Mouse (Mus musculus): ENCODE measurements around the gene 4930590J08Rik.
"Not testable (repeated sequence)": the region's sequence is repeated elsewhere in the genome, so short reads cannot be mapped to it uniquely, and the experiment has no call there.

4930590J08Rik gene

DNA sequence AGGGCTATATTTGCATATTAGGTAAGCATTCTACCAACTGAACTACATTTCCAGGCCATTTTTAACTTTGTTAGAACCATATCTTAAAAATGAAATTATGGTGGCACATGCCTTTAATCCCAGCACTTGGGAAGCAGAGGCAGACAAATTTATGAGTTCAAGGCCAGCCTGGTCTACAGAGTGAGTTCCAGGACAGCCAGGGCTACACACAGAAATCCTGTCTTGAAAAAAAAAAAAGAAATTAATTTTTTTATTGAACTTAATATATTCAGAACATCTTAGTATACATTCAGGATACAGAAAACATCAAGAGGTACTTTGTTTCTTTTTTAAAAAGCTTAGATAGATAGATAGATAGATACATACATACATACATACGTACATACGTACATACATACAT, at the start of gene 4930590J08Rik:
TSS of gene 4930590J08Rik (plus strand) at position 301 of the 400 bp plus-strand sequence.
- not testable (repeated sequence) for DNase-seq (ENCODE audit: low spot score in 2 of 2)

DNA sequence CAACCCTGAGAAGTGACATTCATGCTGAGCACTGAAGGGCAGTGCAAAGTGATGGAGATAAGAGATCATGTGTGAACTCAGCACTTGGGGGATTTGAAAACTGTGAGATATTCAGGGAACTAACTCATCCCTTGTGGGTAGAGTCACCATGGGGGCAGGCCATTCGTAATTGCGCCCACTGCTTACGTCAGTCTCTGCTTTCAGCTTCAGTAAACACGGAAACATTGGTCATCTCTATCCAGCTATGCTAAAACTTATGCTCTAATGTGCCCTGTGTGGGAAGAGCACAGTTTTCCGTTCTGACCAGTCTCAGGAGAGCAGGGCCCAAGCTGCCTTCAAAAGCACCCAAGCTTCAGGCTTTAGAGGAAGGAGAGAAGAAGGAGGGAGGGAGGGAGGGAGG, 44.3 kb upstream of the 4930590J08Rik start:
- DNase-seq (ENCODE audit: low spot score in 2 of 2) = no peak

DNA sequence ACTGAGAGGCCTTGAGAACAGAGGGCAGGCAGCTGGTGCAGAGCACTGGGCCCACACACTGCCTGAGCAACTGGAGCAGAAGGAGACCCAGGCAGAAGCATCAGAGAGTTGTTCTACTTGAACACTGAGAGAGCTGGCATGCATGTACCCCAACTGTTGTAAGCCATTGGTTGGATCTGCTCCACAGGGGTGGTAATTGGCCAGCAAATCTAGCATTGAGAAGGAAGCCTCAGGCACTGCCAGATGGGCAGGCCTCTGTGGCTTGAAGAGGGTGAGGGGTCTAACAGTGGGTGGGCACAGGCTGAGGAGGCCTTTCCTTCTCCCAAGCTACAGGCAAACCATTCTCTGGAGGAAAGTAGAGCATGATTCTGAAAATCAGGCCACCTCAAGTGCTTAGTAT, 39.8 kb upstream of the 4930590J08Rik start:
- DNase-seq (ENCODE audit: low spot score in 2 of 2) = no peak

DNA sequence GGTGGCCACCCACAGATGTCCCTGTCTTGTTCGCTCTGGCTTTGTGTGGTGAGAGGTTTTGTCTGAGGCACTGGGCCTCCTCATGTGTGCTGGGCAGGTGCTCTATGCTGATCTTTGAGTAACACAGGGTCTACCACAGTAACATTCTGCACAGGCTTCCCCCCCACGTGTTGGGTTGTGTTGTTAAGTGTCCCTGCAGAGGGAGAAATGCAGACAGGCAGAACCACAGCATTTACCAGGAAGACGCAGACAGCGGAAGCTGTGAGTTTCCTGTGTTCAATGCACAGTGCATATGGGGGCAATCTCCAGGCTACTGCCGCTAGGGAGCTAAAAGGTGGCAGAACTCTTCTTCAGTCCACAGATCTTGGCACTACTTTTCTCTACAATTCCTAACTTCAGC, 38.0 kb upstream of the 4930590J08Rik start:
- DNase-seq (ENCODE audit: low spot score in 2 of 2) = no peak

DNA sequence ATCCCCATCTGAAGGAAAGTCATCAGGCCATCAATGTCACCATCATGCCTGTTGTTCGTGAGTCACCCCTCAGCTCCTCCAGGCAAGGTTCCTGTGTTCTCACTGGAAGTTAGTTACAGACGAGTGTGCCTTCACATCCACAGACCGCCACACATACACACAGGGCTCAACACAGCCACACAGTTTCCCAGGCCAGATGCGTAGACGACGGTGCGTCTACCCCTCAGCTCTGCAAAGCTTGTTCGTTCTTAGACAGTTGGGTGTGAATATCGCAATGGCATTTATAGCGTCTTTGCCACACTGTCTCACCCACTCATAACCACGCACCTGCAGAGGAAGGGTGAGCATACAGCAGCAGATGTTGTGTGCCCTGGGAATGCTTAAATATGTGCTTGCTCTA, 37.0 kb upstream of the 4930590J08Rik start:
- DNase-seq (ENCODE audit: low spot score in 2 of 2) = no peak

DNA sequence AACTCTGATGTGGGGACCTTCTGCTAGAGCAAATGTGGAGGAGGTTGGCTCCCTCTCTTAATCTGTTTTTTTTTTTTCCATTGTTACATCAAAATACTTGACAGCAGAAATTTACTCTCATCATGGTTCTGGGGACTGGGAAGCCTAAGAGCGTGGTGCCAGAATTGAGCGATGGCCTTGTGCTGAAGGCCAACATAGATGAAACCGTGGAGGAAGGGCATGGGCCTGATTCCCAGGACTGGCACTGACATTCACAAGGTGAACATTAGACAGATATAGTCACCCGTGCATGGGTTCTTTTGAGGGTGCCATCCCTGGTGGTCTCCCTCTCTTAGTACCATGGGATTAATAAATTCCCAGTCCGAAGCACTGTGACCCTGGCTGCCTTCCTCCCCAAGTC, 34.5 kb upstream of the 4930590J08Rik start:
- no peak for DNase-seq (ENCODE audit: low spot score in 2 of 2)

DNA sequence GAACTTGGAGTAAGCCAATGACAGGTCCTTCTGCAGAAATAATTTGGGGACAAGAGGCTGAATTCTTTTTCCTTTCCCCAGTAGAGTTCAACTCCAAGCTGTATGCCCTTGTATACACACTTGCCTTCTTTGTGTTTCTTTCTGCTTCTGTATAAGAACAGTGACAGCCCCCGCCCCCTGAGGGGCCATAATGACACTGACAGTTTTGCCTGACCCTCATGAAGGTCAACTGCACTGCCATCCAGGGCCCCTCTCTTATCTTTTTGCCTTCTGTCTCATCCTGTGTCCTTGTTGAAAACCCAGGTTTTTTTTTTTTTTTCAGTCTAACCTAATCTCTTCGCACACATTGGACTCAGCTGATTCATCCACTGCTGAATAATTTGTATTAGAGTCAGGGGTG, 29.8 kb upstream of the 4930590J08Rik start:
- no peak for DNase-seq (ENCODE audit: low spot score in 2 of 2)

DNA sequence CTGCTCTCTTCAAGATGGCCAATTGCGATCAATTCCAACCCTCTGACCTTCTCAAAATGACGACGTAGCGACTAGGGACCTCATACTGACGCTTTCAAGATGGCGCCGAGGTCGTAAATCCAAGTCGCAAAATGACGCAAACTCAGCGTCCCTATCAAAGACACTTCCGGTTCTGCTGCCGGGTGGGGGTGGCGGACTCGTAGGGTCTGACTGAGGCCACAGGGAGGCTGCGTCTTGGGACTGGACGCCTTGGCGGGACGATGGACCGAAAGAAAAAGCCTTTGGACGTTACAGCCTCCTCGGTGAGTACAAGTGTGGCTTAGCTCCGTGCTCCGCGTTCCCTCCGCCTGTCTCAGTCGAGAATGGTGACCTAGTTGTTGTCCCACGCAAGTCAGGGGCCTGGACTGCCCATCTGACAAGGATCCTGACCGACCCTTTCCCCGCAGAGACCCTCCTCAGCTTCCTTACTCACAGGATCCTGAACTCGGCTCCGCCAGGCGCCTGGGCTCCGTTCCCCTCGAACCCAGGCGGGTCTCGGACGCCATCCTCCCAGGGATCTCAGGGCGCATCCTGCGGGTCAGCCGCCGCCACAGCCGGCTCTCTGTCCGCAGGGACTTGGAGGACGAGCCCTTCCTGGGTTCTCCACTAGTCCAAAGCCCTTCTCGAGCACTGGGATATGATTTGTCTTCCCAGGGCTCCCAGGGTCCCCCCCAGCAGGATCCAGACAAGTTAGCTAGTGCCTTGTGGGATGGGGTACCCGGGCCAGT, 24.5 kb upstream of the 4930590J08Rik start, which contains the start of gene Ccdc174:
TSS of gene Ccdc174 (plus strand) at position 169 of the 767 bp plus-strand sequence.
- DNase-seq (ENCODE audit: low spot score in 2 of 2) = peak; percentile 95 to 96

DNA sequence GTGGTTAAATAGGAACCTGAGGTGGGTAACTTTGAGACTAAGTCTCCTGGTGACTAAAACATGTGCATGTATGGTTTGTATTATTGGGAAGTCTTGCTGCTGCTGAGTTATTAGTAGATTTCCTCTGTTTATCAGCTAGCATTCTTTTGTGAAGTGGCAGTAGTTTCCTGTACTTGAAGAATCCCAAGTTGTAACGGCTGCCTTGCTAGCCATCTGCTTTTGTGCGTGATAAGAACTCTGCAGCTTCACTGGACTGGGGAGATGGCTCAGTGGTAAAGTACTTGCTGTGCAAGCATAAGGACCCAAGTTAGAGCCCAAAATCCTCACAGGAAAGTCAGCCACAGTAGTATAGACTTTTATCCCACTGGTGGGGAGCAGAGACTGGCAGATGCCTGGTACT, 18.8 kb upstream of the 4930590J08Rik start:
- DNase-seq (ENCODE audit: low spot score in 2 of 2) = no peak

DNA sequence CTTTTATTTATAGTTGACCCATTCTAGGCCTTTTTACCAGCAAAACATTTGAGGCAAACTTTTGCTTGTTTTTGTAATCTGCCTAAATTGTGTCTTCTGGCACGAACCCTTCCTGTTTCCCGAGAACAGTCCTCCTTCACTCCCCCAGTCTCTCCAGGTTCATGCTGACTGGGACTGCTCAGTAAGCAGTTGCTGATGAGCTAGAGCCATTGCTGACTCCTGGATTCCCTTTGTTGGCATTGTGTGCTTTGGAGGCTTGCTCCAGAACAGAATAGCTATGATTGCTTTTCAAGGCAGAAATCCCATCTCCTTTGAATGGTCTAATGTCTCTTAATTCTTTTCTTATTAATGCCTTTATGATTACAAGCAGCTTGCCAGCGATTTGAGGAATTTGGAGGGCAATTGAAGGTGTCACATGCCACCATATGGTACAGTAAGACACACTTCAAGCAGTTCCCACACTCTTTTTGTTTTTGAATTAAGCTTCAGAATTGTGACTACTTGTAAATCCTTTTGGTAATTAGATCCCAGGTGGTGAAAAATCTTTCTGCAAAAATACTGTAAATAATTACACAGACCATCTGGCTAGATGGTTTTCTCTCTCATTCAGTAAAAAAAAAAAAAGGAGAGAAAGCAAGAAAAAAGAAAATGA, 13.2 kb upstream of the 4930590J08Rik start:
- no peak for DNase-seq (ENCODE audit: low spot score in 2 of 2)

DNA sequence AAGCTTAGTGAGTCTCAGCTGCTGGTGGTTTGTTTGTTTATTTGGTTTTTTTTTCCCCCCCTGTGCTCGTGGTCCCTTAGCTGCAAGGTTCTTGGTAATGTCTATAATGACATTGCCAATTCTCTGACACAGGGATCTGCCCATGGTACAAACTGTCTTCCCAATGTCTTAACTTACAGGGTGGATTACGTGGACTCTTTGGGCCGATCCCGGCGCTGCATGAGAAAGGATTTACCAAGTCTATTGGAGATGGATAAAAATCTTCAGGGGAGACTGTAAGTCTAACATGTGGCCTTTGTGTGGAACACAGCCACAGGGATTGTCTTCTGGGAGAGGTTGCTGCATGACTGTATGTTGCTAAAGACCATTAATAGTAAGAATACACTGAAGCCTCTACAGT, 12.0 kb upstream of the 4930590J08Rik start:
- no peak for DNase-seq (ENCODE audit: low spot score in 2 of 2)

DNA sequence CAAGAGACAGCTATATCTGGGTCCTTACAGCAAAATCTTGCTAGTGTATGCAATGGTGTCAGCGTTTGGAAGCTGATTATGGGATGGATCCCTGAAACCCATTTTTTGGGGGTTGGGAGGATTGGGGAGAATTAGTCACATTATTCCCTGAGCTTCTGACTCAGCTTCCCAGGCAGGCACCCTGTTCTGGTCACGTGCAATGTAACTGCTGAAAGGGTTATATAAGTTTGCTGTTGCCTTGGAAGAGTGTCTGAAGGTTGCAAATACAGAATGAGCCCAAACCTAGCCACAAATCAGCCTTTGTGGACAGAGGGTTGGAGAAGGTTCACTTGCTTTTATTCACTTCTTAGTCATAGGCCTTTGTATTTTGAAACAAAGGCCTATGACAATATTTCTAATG, 10.8 kb upstream of the 4930590J08Rik start:
- no peak for DNase-seq (ENCODE audit: low spot score in 2 of 2)

DNA sequence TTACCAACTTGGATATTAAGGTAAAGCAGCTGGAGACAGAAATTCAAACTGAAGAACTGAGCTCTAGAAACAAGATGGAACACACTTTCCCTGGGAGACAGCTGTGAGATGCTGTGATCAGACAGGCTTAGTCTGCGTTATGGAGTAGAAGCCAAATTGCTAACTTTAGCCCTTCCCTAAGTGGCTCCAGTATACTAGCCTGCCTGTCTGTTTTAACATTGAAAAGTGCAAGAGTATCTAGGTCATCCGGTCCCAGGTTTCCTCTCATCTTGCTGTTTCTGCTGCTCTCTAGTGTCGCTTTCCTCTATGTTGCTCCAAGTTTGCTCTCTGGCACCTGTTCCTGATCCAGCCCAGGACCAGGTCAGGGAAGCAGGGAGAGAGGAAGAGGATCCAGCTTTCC, 5.8 kb upstream of the 4930590J08Rik start:
- no peak for DNase-seq (ENCODE audit: low spot score in 2 of 2)

DNA sequence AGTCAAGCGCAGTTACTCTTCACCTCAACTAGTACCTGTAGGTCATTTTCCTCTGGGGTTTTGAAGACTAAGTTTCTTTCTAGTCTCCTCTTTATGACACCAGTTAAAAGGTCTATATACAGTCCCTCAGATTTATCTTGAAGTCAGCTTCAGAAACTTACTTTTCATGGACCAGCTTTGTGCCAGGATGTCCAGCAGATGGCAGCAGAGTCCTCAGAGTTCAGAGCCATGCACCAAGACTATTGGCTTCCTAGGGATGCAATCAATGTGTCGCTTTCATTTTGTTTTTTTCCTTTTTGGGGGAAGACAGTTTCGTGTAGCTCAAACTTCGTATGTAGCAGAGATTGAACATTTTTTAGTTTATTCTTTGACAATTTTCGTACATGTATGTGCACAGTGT, 1.1 kb upstream of the 4930590J08Rik start:
- peak; percentile 35 to 69 for DNase-seq (ENCODE audit: low spot score in 2 of 2)

DNA sequence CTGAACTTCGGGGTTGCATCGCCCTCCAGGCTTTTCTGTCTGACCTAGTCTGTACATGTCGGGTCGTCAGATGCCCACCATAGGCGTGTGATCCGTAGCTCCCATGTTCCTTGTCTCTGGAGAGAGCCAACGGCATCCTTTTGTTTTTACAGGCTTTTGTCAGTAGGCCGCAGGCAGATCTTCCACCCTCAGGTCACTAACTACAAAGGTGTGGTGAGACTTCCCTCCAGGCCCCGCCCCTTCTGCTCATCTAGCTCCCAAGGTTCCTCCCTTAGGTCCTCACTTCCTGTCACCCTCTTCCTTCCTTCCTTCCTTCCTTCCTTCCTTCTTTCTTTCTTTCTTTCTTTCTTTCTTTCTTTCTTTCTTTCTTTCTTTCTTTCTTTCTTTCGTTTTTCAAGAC, 11.4 kb downstream of the 4930590J08Rik start:
- DNase-seq (ENCODE audit: low spot score in 2 of 2) = no peak

DNA sequence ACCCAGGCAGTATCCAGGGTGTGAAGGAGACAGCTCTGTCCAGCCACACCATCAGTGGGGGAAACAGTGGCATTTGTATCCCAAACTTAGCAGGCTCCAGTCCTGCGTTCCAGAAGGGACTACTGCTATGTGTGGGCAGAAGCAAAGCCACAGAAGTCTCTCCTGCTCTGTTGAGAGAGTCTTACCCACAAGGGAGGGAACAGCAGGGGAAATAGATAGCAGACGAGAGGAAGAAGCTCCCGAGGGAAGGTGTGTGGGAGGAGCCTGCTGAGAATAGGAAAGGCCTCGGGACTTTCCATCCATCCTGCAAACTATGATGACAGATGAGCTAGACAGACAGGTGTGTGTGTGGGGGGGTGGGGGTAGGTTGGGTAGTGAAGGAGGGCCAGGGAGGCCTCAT, 14.7 kb downstream of the 4930590J08Rik start:
- no peak for DNase-seq (ENCODE audit: low spot score in 2 of 2)

DNA sequence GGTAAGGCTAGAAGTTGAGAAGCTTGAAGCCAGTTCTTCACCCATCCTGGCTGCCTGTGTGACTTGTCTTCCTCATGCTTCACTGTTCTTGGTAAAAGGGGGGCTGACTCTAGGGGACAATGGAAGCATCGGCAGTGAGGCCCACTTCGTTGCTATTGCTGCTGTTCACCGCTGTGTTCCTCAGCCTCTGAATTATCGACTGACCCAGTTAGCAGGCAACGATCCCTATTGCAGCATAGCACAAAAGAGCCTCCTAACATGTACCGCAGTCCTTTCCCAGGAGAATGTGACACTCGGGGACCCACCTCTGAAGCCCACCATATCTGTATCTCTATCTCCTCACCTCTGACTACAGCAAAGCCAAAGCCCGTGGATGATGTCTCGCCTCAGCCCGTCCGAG, 15.1 kb downstream of the 4930590J08Rik start:
- DNase-seq (ENCODE audit: low spot score in 2 of 2) = no peak

DNA sequence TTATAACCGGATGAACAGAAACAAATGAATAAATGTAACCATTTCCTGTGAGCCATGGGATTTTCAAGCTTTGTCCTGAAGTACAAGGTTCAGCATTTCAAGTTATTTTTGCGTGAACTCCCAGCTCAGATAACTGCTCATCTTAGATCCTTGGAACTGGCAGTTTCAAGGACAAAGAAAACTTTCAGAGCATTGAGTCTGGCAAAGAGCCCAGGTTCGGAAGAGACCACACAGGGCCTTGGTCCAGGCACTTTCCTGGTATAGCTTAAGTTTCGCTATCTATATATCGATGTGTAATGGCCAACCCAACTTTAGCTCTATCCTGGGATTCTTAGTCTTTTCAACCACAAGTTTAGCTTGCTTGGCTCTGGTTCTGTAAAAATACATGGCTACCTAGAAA, 28.6 kb downstream of the 4930590J08Rik start:
- DNase-seq (ENCODE audit: low spot score in 2 of 2) = no peak

DNA sequence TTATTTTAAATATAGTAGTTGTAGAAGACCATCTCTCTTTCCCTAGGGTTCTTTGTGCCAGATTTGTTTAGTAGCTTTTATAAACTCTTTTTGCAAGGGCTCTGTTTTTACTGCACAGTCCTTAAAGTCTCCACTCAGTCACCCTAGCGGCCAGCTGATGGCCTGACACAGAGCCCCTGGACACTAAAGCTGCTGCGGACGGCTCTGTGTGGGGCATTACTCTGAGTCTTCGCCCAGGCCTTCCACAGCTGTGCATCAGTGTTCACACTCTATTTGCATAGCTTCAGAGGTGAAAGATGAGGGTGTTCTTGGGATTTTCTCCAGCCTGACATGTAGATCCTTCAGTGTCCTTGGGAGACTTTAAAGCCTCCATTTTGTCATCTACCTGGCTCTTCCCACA, 35.9 kb downstream of the 4930590J08Rik start:
- DNase-seq (ENCODE audit: low spot score in 2 of 2) = no peak

DNA sequence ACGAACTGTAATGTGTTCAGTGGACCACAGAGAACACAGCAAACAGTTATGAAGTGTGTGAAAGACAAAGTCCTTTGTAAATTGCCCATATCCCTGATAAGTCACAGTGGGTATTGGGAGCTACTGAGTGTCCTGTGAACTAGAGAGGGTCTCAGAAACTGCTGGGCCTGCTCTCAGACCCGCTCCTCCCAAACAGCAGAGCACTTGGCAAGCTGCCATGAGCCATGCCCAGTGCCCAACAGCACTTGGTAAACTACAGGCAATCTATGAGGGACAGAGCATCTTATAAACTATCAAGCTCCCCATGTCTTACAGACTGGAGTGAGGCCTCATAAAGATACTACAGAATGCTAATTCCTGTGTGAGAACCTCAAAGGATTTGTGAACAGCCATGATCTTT, 45.8 kb downstream of the 4930590J08Rik start:
- no peak for DNase-seq (ENCODE audit: low spot score in 2 of 2)

DNA sequence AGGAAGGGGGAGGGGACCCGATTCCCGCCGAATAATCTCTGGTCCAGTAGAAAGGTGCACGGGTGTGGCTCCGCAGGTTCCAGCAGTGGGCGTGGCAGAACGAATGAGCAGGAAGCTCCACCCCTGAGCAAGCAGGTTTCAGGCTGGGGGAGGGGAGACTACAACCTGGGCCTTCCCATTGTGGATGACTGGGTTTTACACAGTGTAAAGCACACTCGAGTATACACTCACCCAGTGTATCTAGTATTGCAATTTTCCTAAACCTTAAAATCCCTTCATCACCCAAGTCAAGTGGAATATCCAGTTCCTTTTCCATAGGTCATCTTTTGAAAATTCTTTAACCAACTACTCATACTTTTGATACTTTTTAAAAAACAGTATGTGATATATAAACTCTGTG, 55.4 kb downstream of the 4930590J08Rik start:
- DNase-seq (ENCODE audit: low spot score in 2 of 2) = not testable (repeated sequence)

DNA sequence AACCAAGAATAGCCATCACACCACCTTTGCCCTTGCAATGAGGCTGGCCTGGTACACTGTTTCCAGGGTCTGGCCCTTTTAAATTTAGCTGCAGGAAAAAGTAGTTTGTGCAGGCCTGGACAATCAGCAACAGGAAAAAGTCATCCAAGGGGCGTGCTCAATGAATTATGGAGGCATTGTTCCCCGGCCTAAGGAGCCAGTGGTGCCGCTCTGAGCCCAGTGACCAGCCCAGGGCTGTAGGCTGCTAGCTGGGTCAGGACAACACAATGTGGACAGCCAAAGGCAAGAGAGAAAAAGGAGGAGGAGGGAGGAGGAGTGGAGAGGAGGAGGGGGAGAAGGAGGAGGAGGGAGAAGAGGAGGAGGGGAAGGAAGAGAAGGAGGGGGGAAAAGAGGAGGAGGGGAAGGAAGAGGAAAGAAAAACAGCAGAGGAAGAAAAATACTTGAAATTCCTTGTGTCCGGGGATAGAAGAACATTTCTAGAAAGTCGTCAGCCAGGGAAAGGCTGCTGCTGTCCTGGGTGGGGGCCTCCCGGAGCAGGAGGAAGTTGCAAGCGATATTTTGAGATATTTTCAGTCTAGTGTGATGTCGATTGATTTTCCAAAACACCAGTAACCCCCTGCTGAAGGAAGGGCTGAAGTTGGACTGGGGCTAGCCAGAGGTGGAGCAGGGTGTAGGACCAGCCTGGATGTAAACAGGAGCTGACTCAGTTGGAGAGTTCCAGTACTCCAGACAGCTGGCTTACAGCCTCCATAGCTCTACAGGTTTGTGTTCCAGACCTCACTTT, 57.6 kb downstream of the 4930590J08Rik start:
- peak; percentile 61 to 74 for DNase-seq (ENCODE audit: low spot score in 2 of 2)

DNA sequence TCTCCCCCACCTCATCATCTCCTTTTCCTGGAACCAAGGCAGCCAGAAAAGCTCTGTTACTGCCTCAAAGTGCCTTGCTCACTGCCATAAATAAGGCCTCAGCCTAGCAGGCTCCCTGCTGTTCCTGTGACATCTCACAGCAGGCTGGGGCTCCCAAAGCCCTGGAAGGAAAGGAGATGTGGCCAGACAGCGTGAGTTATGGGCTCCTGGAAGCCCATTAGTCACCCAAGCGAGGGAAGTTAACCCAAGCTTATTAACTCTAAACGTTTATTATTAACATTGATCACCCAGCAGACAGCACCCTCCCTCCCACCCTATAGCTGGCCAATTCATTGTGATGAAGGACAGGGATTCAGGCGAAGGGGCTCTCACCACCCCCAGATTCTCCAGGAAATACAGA, 60.8 kb downstream of the 4930590J08Rik start:
- no peak for DNase-seq (ENCODE audit: low spot score in 2 of 2)
